Mouse (Mus musculus): ENCODE measurements around the gene Mak.

GRCm38 (mm10) chr13:40994487-40995263 is 84.8 kb downstream of the Mak start:
- TF ChIP-seq POLR2A (IDR thresholded peaks at IDR 0.05; ENCODE audit: control insufficient read depth, extremely low read depth, insufficient read depth, low read length, poor library complexity) (no peak), CTCF (IDR thresholded peaks at IDR 0.05; ENCODE audit: borderline replicate concordance, control insufficient read depth, extremely low read depth, insufficient read depth, low read length, poor library complexity) (no peak)

Measured in thymus, adult 2 months (tissue).